Mouse (Mus musculus) granulocyte monocyte progenitor cell, adult 5-6 weeks (primary cell): ENCODE measurements around the gene Borcs5. TPM values are rescaled to one million over a fixed set of nuclear protein-coding genes. Genes with fewer than 3 reads are reported as not detected.
A peak's percentile ranks its signal among the peaks of the same experiment; 100 is the strongest.

Experiments
- ATAC-seq: replicated peaks from 2 replicates; pipeline ENCODE4 v1.8.0; 2016; ENCODE audit warnings: mild to moderate bottlenecking, moderate TSS enrichment, inconsistent platforms; ENCODE audit not compliant: poor library complexity, severe bottlenecking
- total RNA-seq, 2 experiments: library from RNA; stranded (forward) in 1 of 2; stranded (reverse) in 1 of 2; fragments of 200-712, 200-1000 nt in 1 of 2; fragments of >200 nt in 1 of 2; fragmentation: Nextera tagmentation in 1 of 2; gene quantifications; 2 replicates each; pipeline ENCODE4 v1.2.3; 2014 to 2017

Gene Borcs5
- total RNA-seq, 2 experiments from 2014 or later: 5.8 to 19.0 TPM

- no peak for ATAC-seq
Observed at GRCm38 (mm10) chr6:134625431-134625830, 13.9 kb upstream of the Borcs5 start.

- ATAC-seq: no peak
Observed at GRCm38 (mm10) chr6:134626564-134626963, 12.7 kb upstream of the Borcs5 start.

GRCm38 (mm10) chr6:134630447-134630846 is 8.9 kb upstream of the Borcs5 start:
- ATAC-seq: peak; percentile 60

- ATAC-seq: peak; percentile 70
Observed at GRCm38 (mm10) chr6:134631947-134632687, 7.2 kb upstream of the Borcs5 start, which contains the start of gene Mansc1. TSS of gene Mansc1 (minus strand) at chr6:134632488.

GRCm38 (mm10) chr6:134632756-134633155 is 6.6 kb upstream of the Borcs5 start:
- no peak for ATAC-seq

- ATAC-seq: no peak
Observed at GRCm38 (mm10) chr6:134633553-134633952, 5.8 kb upstream of the Borcs5 start.

GRCm38 (mm10) chr6:134636476-134636875 is 2.8 kb upstream of the Borcs5 start:
- ATAC-seq: no peak

GRCm38 (mm10) chr6:134639900-134640299 is 590 bp downstream of the Borcs5 start:
- ATAC-seq: no peak

GRCm38 (mm10) chr6:134640485-134641475 is 1.5 kb downstream of the Borcs5 start:
- ATAC-seq: peak; percentile 98

- ATAC-seq: peak; percentile 29
Observed at GRCm38 (mm10) chr6:134641738-134642446, 2.6 kb downstream of the Borcs5 start.

GRCm38 (mm10) chr6:134643296-134643695 is 4.0 kb downstream of the Borcs5 start:
- ATAC-seq: no peak

GRCm38 (mm10) chr6:134646835-134647234 is 7.5 kb downstream of the Borcs5 start:
- ATAC-seq: no peak

- ATAC-seq: no peak
Observed at GRCm38 (mm10) chr6:134647621-134648020, 8.3 kb downstream of the Borcs5 start.

- no peak for ATAC-seq
Observed at GRCm38 (mm10) chr6:134648356-134648755, 9.0 kb downstream of the Borcs5 start.

- no peak for ATAC-seq
Observed at GRCm38 (mm10) chr6:134656527-134656926, 17.2 kb downstream of the Borcs5 start.

- ATAC-seq: peak; percentile 98
Observed at GRCm38 (mm10) chr6:134659108-134659958, 20.0 kb downstream of the Borcs5 start.

GRCm38 (mm10) chr6:134660714-134661406 is 21.6 kb downstream of the Borcs5 start:
- ATAC-seq: no peak

- no peak for ATAC-seq
Observed at GRCm38 (mm10) chr6:134664573-134664972, 25.3 kb downstream of the Borcs5 start.

- ATAC-seq: no peak
Observed at GRCm38 (mm10) chr6:134665817-134666216, 26.5 kb downstream of the Borcs5 start.
